Mouse (Mus musculus) C2C12 (cell line): ENCODE measurements around the gene Gpank1.

ENCODE experiments used
- CTCF ChIP-seq: IDR thresholded peaks from one replicate; pipeline ENCODE4 v1.5.1; 2011; ENCODE audit not compliant: control insufficient read depth, insufficient read depth, insufficient read length
- MAX ChIP-seq: IDR thresholded peaks from one replicate; pipeline ENCODE4 v1.6.1; 2011; ENCODE audit warnings: mild to moderate bottlenecking, control low read depth

DNA sequence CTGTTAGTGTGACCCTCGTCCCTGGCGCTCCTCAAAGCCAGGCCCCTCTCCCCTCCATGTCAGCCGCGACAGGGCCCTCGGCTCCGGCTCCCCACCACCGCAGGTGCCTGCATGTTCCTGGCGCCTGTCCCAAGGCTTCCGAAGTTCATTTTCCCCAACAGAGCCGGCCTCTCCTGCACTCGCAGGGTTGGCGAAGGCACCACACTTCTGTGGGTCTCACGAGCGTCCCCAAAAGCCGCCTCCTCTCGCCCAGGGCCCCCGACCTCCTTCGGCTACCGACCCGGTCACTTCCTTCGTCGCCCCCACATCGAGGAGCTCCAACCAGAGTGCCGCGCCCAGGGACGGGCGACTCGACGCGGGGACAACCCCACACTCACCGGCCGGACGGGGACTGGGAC is 511 bp upstream of the Gpank1 start:
- TF ChIP-seq MAX (no peak), CTCF (no peak)
